Mouse (Mus musculus) mesoderm, embryonic 11.5 days (tissue): ENCODE data around the gene Creb3l1.

Experiments
- DNase-seq: peaks from one replicate; pipeline ENCODE4 v3.0.0-alpha.2; 2012; ENCODE audit warnings: low read depth, low spot score

Gene Creb3l1

GRCm38 (mm10) chr2:91944170-91944950, 79.9 kb downstream of the Creb3l1 start:
- DNase-seq, result peak; percentile 87

GRCm38 (mm10) chr2:91942356-91942755, 81.9 kb downstream of the Creb3l1 start:
- DNase-seq, result no peak

GRCm38 (mm10) chr2:91939303-91939935, 84.9 kb downstream of the Creb3l1 start:
- DNase-seq, result no peak

- no peak for DNase-seq
Measured at GRCm38 (mm10) chr2:91936154-91936553, 88.1 kb downstream of the Creb3l1 start.

GRCm38 (mm10) chr2:91934826-91935525, 89.3 kb downstream of the Creb3l1 start:
- DNase-seq, result no peak

GRCm38 (mm10) chr2:91934016-91934415, 90.3 kb downstream of the Creb3l1 start:
- no peak for DNase-seq

GRCm38 (mm10) chr2:91933471-91933870, 90.8 kb downstream of the Creb3l1 start:
- no peak for DNase-seq

GRCm38 (mm10) chr2:91932737-91933350, 91.5 kb downstream of the Creb3l1 start:
- DNase-seq, result no peak
